Mouse (Mus musculus): ENCODE data around the gene Zfp560. TPM values are rescaled to one million over a fixed set of nuclear protein-coding genes. Genes with fewer than 3 reads are reported as not detected.

Gene Zfp560
- polyA plus RNA-seq (2017; shearing (Covaris generic)): 10 to 100 TPM; 20.2 to 26.2 TPM

GRCm38 (mm10) chr9:20384532-20385342 lies at the start of gene Zfp560:
Gene Zfp560 (minus strand): TSS chr9:20385177.

GRCm38 (mm10) chr9:20335994-20336393 lies 49.0 kb downstream of the Zfp560 start, which contains the start of gene Olfr18:
Gene Olfr18 (minus strand): TSS chr9:20336094.

GRCm38 (mm10) chr9:20298232-20298631 lies 86.7 kb downstream of the Zfp560 start, which contains the start of gene Olfr873:
Gene Olfr873 (plus strand): TSS chr9:20298532.

Other genes starting within 250 kb of the Zfp560 start
- gene Olfr870, start 211.1 kb downstream of the Zfp560 start, polyA plus RNA-seq (2017; shearing (Covaris generic)): not detected
- not detected for gene Olfr871, start 173.0 kb downstream of the Zfp560 start, polyA plus RNA-seq (2017; shearing (Covaris generic))
- gene Olfr872, start 148.1 kb downstream of the Zfp560 start, polyA plus RNA-seq (2017; shearing (Covaris generic)): under 1 TPM in 1 of 2 experiments, not detected in 1; 0.21 TPM
- gene Olfr39, start 102.8 kb downstream of the Zfp560 start, polyA plus RNA-seq (2017; shearing (Covaris generic)): not detected
- under 1 TPM in 1 of 2 experiments, not detected in 1; 0.06 TPM for gene Olfr873, start 86.6 kb downstream of the Zfp560 start, polyA plus RNA-seq (2017; shearing (Covaris generic))
- not detected for gene Olfr18, start 49.1 kb downstream of the Zfp560 start, polyA plus RNA-seq (2017; shearing (Covaris generic))
- gene Zfp26, start 75.0 kb upstream of the Zfp560 start, polyA plus RNA-seq (2017; shearing (Covaris generic)): 10 to 100 TPM; 26.8 to 30.2 TPM
- 10 to 100 TPM; 12.7 to 23.8 TPM for gene Zfp426, start 107.6 kb upstream of the Zfp560 start, polyA plus RNA-seq (2017; shearing (Covaris generic))
- gene Zfp266, start 136.2 kb upstream of the Zfp560 start, polyA plus RNA-seq (2017; shearing (Covaris generic)): 10 to 100 TPM; 23.0 to 32.3 TPM
- gene Zfp846, start 196.1 kb upstream of the Zfp560 start, polyA plus RNA-seq (2017; shearing (Covaris generic)): 10 to 100 TPM; 10.5 to 10.9 TPM